Mouse (Mus musculus): Measurements from ENCODE around the gene Slc25a23. TPM values are rescaled to one million over a fixed set of nuclear protein-coding genes. Genes with fewer than 3 reads are reported as not detected.

The Slc25a23 gene
- polyA plus RNA-seq, 1 experiment, result 0.89 TPM

GRCm38 (mm10) chr17:57082481-57082880 is 22.8 kb upstream of the Slc25a23 start:
- Histone ChIP-seq H3K36me3 (ENCODE audit: control insufficient read depth, insufficient read depth) (no peaks in the 10 kb centered on the region), H3K27me3 (ENCODE audit: control insufficient read depth, insufficient read depth, insufficient read length) (peaks cover 51% of the 10 kb centered on the region), H3K4me3 (ENCODE audit: insufficient read depth, poor library complexity, severe bottlenecking) (no peak overlapping the region), H3K79me2 (ENCODE audit: control insufficient read depth, insufficient read depth) (no peaks in the 10 kb centered on the region), H3K79me3 (ENCODE audit: low read depth) (no peaks in the 10 kb centered on the region), H3ac (ENCODE audit: control insufficient read depth, insufficient read length, low read depth) (no peak overlapping the region)
- TF ChIP-seq USF1 (IDR thresholded peaks at IDR 0.05; ENCODE audit: low read depth) (no peak), CTCF (IDR thresholded peaks at IDR 0.05; ENCODE audit: control insufficient read depth, insufficient read depth, insufficient read length) (no peak), MYOG (IDR thresholded peaks at IDR 0.05; ENCODE audit: control insufficient read depth, extremely low read depth, insufficient read length) (no peak), MYOD1 (IDR thresholded peaks at IDR 0.05; ENCODE audit: control insufficient read depth, insufficient read length, low read depth) (no peak), MAX (IDR thresholded peaks at IDR 0.05) (no peak), FOSL1 (IDR thresholded peaks at IDR 0.05; ENCODE audit: insufficient read depth, low read length, poor library complexity, severe bottlenecking) (no peak), CEBPB (IDR thresholded peaks at IDR 0.05; ENCODE audit: low read depth) (no peak)

GRCm38 (mm10) chr17:57081234-57081842 is 21.7 kb upstream of the Slc25a23 start:
- no peaks in the 10 kb centered on the region for H3K36me3 ChIP-seq (ENCODE audit: control insufficient read depth, insufficient read depth)
- H3K79me2 ChIP-seq (ENCODE audit: control insufficient read depth, insufficient read depth), result no peaks in the 10 kb centered on the region
- peaks cover 48% of the 10 kb centered on the region for H3K27me3 ChIP-seq (ENCODE audit: control insufficient read depth, insufficient read depth, insufficient read length)
- H3ac ChIP-seq (ENCODE audit: control insufficient read depth, insufficient read length, low read depth), result no peak overlapping the region
- no peak overlapping the region for H3K4me3 ChIP-seq (ENCODE audit: insufficient read depth, poor library complexity, severe bottlenecking)
- H3K79me3 ChIP-seq (ENCODE audit: low read depth), result no peaks in the 10 kb centered on the region
- TF ChIP-seq FOSL1 (IDR thresholded peaks at IDR 0.05; ENCODE audit: insufficient read depth, low read length, poor library complexity, severe bottlenecking) (no peak), MAX (IDR thresholded peaks at IDR 0.05) (no peak), USF1 (IDR thresholded peaks at IDR 0.05; ENCODE audit: low read depth) (no peak), CEBPB (IDR thresholded peaks at IDR 0.05; ENCODE audit: low read depth) (no peak), MYOD1 (IDR thresholded peaks at IDR 0.05; ENCODE audit: control insufficient read depth, insufficient read length, low read depth) (no peak), MYOG (IDR thresholded peaks at IDR 0.05; ENCODE audit: control insufficient read depth, extremely low read depth, insufficient read length) (no peak), CTCF (IDR thresholded peaks at IDR 0.05; ENCODE audit: control insufficient read depth, insufficient read depth, insufficient read length) (no peak)

DNA sequence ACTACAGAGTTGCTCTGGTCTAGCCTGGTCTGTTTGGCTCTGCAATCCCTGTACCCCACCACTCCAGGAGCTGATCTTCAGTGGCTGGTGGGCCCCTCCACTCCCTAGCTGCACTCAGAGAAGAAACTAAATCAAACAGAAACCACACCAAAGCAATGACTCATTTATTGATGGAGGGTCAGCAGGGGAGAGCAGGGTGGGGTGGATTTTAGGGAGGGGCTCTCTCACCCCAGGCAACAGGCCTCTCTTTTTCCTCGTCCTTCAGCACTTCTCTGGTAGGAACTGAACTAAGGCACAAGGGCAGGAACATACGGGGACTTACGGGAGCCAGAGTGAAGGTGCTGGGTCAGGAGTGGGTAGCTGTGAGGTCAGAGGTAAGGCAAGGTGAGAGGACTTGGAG is 20.3 kb upstream of the Slc25a23 start:
- no peaks in the 10 kb centered on the region for H3K79me2 ChIP-seq (ENCODE audit: control insufficient read depth, insufficient read depth)
- H3ac ChIP-seq (ENCODE audit: control insufficient read depth, insufficient read length, low read depth), result no peak overlapping the region
- no peaks in the 10 kb centered on the region for H3K36me3 ChIP-seq (ENCODE audit: control insufficient read depth, insufficient read depth)
- TF ChIP-seq CTCF (IDR thresholded peaks at IDR 0.05; ENCODE audit: control insufficient read depth, insufficient read depth, insufficient read length), result no peak
- no peak for TF ChIP-seq MYOG (IDR thresholded peaks at IDR 0.05; ENCODE audit: control insufficient read depth, extremely low read depth, insufficient read length)
- TF ChIP-seq MYOD1 (IDR thresholded peaks at IDR 0.05; ENCODE audit: control insufficient read depth, insufficient read length, low read depth), result no peak
- no peak for TF ChIP-seq CEBPB (IDR thresholded peaks at IDR 0.05; ENCODE audit: low read depth)
- no peak for TF ChIP-seq FOSL1 (IDR thresholded peaks at IDR 0.05; ENCODE audit: insufficient read depth, low read length, poor library complexity, severe bottlenecking)
- TF ChIP-seq USF1 (IDR thresholded peaks at IDR 0.05; ENCODE audit: low read depth), result no peak
- no peak for TF ChIP-seq MAX (IDR thresholded peaks at IDR 0.05)
- no peaks in the 10 kb centered on the region for H3K79me3 ChIP-seq (ENCODE audit: low read depth)
- H3K27me3 ChIP-seq (ENCODE audit: control insufficient read depth, insufficient read depth, insufficient read length), result peaks cover 51% of the 10 kb centered on the region
- no peak overlapping the region for H3K4me3 ChIP-seq (ENCODE audit: insufficient read depth, poor library complexity, severe bottlenecking)

DNA sequence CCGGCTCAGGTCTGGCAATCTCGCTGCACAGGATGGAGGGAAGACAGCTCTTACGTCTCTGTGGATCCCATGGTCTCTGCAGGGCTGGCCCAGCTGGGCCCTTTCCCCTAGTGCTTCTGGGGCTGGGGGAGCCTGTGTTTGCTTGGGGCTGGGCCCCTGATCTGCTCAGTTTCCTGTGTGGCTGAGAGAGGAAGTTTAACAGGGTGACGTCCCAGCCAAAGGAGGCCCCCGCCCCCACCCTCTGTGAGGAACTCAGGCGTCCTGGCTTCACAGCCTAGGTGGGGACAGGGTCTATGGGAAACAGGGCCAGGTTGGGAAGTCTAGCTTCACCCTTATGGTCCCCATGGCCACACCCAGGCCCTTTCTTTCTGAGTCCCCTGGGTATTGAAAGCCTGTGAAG is 18.7 kb upstream of the Slc25a23 start, which contains the start of gene Dennd1c:
Dennd1c (minus strand) TSS at position 179 of the 400 bp plus-strand sequence.
- H3K4me3 ChIP-seq (ENCODE audit: insufficient read depth, poor library complexity, severe bottlenecking), result no peak within 1 kb of the TSS
- H3K36me3 ChIP-seq (ENCODE audit: control insufficient read depth, insufficient read depth), result no peaks in the 10 kb centered on the region
- H3K79me3 ChIP-seq (ENCODE audit: low read depth), result no peaks in the 10 kb centered on the region
- H3K27me3 ChIP-seq (ENCODE audit: control insufficient read depth, insufficient read depth, insufficient read length), result peaks cover 51% of the 10 kb centered on the region
- TF ChIP-seq MYOD1 (IDR thresholded peaks at IDR 0.05; ENCODE audit: control insufficient read depth, insufficient read length, low read depth) (no peak), USF1 (IDR thresholded peaks at IDR 0.05; ENCODE audit: low read depth) (no peak), CEBPB (IDR thresholded peaks at IDR 0.05; ENCODE audit: low read depth) (no peak), MYOG (IDR thresholded peaks at IDR 0.05; ENCODE audit: control insufficient read depth, extremely low read depth, insufficient read length) (no peak), FOSL1 (IDR thresholded peaks at IDR 0.05; ENCODE audit: insufficient read depth, low read length, poor library complexity, severe bottlenecking) (no peak), MAX (IDR thresholded peaks at IDR 0.05) (no peak)
- no peaks in the 10 kb centered on the region for H3K79me2 ChIP-seq (ENCODE audit: control insufficient read depth, insufficient read depth)
- H3ac ChIP-seq (ENCODE audit: control insufficient read depth, insufficient read length, low read depth), result no peak within 1 kb of the TSS

DNA sequence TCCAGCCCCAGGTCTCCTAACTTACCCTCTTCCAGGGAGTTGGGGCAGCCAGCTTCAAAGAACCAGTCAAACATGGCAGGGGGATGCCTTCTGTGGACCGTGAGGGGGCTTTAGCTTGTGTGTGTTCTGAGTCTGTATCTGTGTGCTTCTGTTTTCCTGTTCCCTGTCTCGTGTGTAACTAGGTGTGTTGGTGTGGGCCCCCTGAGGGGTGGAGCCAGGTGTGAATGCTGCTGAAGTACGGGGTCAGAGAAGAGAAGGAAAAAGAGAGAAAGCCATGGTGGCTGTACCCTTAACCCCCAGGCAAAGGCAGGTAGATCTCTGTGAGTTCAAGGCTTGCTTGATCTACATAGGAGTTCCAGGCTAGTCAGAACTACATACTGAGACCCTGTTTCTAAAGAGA is 17.3 kb upstream of the Slc25a23 start:
- Histone ChIP-seq H3K36me3 (ENCODE audit: control insufficient read depth, insufficient read depth) (no peaks in the 10 kb centered on the region), H3K27me3 (ENCODE audit: control insufficient read depth, insufficient read depth, insufficient read length) (peaks cover 51% of the 10 kb centered on the region), H3K79me2 (ENCODE audit: control insufficient read depth, insufficient read depth) (no peaks in the 10 kb centered on the region), H3K79me3 (ENCODE audit: low read depth) (no peaks in the 10 kb centered on the region), H3ac (ENCODE audit: control insufficient read depth, insufficient read length, low read depth) (no peak overlapping the region), H3K4me3 (ENCODE audit: insufficient read depth, poor library complexity, severe bottlenecking) (no peak overlapping the region)
- TF ChIP-seq FOSL1 (IDR thresholded peaks at IDR 0.05; ENCODE audit: insufficient read depth, low read length, poor library complexity, severe bottlenecking) (no peak), USF1 (IDR thresholded peaks at IDR 0.05; ENCODE audit: low read depth) (no peak), CEBPB (IDR thresholded peaks at IDR 0.05; ENCODE audit: low read depth) (no peak), MAX (IDR thresholded peaks at IDR 0.05) (no peak), MYOG (IDR thresholded peaks at IDR 0.05; ENCODE audit: control insufficient read depth, extremely low read depth, insufficient read length) (no peak), MYOD1 (IDR thresholded peaks at IDR 0.05; ENCODE audit: control insufficient read depth, insufficient read length, low read depth) (no peak), CTCF (IDR thresholded peaks at IDR 0.05; ENCODE audit: control insufficient read depth, insufficient read depth, insufficient read length) (no peak)
